Mouse (Mus musculus) CH12.LX (cell line): ENCODE results near the gene Fbxl17. TPM values are rescaled to one million over a fixed set of nuclear protein-coding genes. Genes with fewer than 3 reads are reported as not detected.

Experiments used
- DNase-seq: peaks from one replicate; pipeline ENCODE4 v3.0.0-alpha.2; 2013; ENCODE audit errors: extremely low read depth
- H3K27ac ChIP-seq: 2 replicates; pipeline ENCODE4 v1.5.1; 2012; ENCODE audit warnings: low read depth, mild to moderate bottlenecking, control low read depth, moderate library complexity; ENCODE audit not compliant: insufficient read depth
- H3K27me3 ChIP-seq: replicated peaks from 2 replicates; pipeline ENCODE3; 2012; ENCODE audit warnings: inconsistent platforms
- H3K36me3 ChIP-seq, 2 experiments: replicated peaks in 1 of 2; 2 replicates each; pipeline versions ENCODE3 to v1.6.1; 2012; ENCODE audit warnings: inconsistent platforms in 1 of 2, low read length in 1 of 2, mild to moderate bottlenecking in 1 of 2, mixed read lengths in 1 of 2, moderate library complexity in 1 of 2; ENCODE audit not compliant: control insufficient read depth in 1 of 2, insufficient read depth in 1 of 2
- H3K4me1 ChIP-seq, 2 experiments: 2 replicates each; pipeline ENCODE4 v1.6.1; 2012; ENCODE audit warnings: inconsistent platforms in 1 of 2, moderate library complexity in 1 of 2; ENCODE audit not compliant: insufficient read depth in 2 of 2, control insufficient read depth in 1 of 2
- H3K4me2 ChIP-seq: 2 replicates; pipeline ENCODE4 v1.6.1; 2012; ENCODE audit warnings: low read depth, mild to moderate bottlenecking, control low read depth; ENCODE audit not compliant: poor library complexity, insufficient read depth, severe bottlenecking
- H3K4me3 ChIP-seq, 3 experiments: fragments of 150-350 bp in 1 of 3; sonication (generic) in 1 of 3; replicated peaks in 1 of 3; 2 replicates each; pipeline versions ENCODE3 to v1.5.1; 2011 to 2012; ENCODE audit warnings: low read depth in 2 of 3, low read length in 2 of 3, mild to moderate bottlenecking in 2 of 3, moderate library complexity in 2 of 3, control low read depth in 1 of 3, improper control_type of control experiment in 1 of 3, inconsistent platforms in 1 of 3, mixed read lengths in 1 of 3; ENCODE audit not compliant: poor library complexity in 1 of 3
- H3K79me2 ChIP-seq: replicated peaks from 2 replicates; pipeline ENCODE4 v1.6.1; 2012; ENCODE audit warnings: mild to moderate bottlenecking, moderate library complexity; ENCODE audit not compliant: control insufficient read depth, poor library complexity, insufficient read depth, severe bottlenecking; ENCODE audit errors: extremely low read depth
- H3K9ac ChIP-seq: 2 replicates; pipeline ENCODE4 v1.6.1; 2012; ENCODE audit warnings: low read depth, mild to moderate bottlenecking, control low read depth, moderate library complexity; ENCODE audit not compliant: insufficient read depth
- H3K9me3 ChIP-seq: replicated peaks from 2 replicates; pipeline ENCODE3; 2012; ENCODE audit warnings: low read length, inconsistent platforms, mixed read lengths
- CHD1 ChIP-seq: IDR thresholded peaks from 2 replicates; pipeline ENCODE4 v1.6.1; 2012; ENCODE audit warnings: low read depth, low read length, improper control_type of control experiment, inconsistent platforms
- GABPA ChIP-seq: IDR thresholded peaks from 2 replicates; pipeline ENCODE4 v1.6.1; 2012; ENCODE audit warnings: low read depth, low read length, improper control_type of control experiment, inconsistent platforms; ENCODE audit not compliant: insufficient replicate concordance
- HCFC1 ChIP-seq: IDR thresholded peaks from 2 replicates; pipeline ENCODE4 v1.6.1; 2012; ENCODE audit warnings: low read depth, mild to moderate bottlenecking, inconsistent platforms, low read length, improper control_type of control experiment
- IRF4 ChIP-seq: IDR thresholded peaks from 2 replicates; pipeline ENCODE4 v1.6.1; 2014; ENCODE audit warnings: low read depth, mild to moderate bottlenecking, inconsistent platforms, low read length, improper control_type of control experiment
- KAT2A ChIP-seq: IDR thresholded peaks from 2 replicates; pipeline ENCODE4 v1.6.1; 2012; ENCODE audit warnings: low read length, improper control_type of control experiment, inconsistent platforms; ENCODE audit not compliant: insufficient replicate concordance
- MAX ChIP-seq: IDR thresholded peaks from 2 replicates; pipeline ENCODE4 v1.6.1; 2011; ENCODE audit warnings: low read length, improper control_type of control experiment
- MXI1 ChIP-seq: IDR thresholded peaks from 2 replicates; pipeline ENCODE4 v1.6.1; 2011; ENCODE audit warnings: mild to moderate bottlenecking, low read depth, low read length, improper control_type of control experiment
- MYC ChIP-seq: IDR thresholded peaks from 2 replicates; pipeline ENCODE4 v1.6.1; 2011; ENCODE audit warnings: low read depth, mild to moderate bottlenecking, improper control_type of control experiment, low read length
- NRF1 ChIP-seq: IDR thresholded peaks from 2 replicates; pipeline ENCODE4 v1.6.1; 2014; ENCODE audit warnings: low read depth, mild to moderate bottlenecking, inconsistent platforms, low read length, improper control_type of control experiment, moderate library complexity
- PAX5 ChIP-seq: IDR thresholded peaks from 2 replicates; pipeline ENCODE4 v1.6.1; 2012; ENCODE audit warnings: low read length, inconsistent platforms, mixed read lengths
- POLR2A ChIP-seq: IDR thresholded peaks from 2 replicates; pipeline ENCODE4 v1.6.1; 2011; ENCODE audit warnings: low read depth, mild to moderate bottlenecking, improper control_type of control experiment, low read length
- RCOR1 ChIP-seq: conservative IDR thresholded peaks from 2 replicates; pipeline ENCODE4 v1.6.1; 2012; ENCODE audit warnings: low read depth, mild to moderate bottlenecking, inconsistent platforms, low read length, improper control_type of control experiment
- SIN3A ChIP-seq: IDR thresholded peaks from 2 replicates; pipeline ENCODE4 v1.6.1; 2012; ENCODE audit warnings: low read length, improper control_type of control experiment, inconsistent platforms
- TBP ChIP-seq: conservative IDR thresholded peaks from 2 replicates; pipeline ENCODE4 v1.6.1; 2011; ENCODE audit warnings: low read depth, low read length, improper control_type of control experiment
- ZNF384 ChIP-seq: IDR thresholded peaks from 2 replicates; pipeline ENCODE4 v1.6.1; 2012; ENCODE audit warnings: low read depth, low read length, improper control_type of control experiment, inconsistent platforms
- dilution Hi-C: fragments of 300-500 bp; cut with MboI; formaldehyde crosslinking; loops from 2 replicates; pipeline ENCODE4 v1.14.3; 2020; ENCODE audit warnings: low sequenced_read_pairs; ENCODE audit not compliant: extremely low pct_unique_long_range_greater_than_20kb, extremely low pct_ligation_motif_present
- in situ Hi-C: fragments of 300-500 bp; cut with MboI; formaldehyde crosslinking; loops from 3 replicates; pipeline ENCODE4 v1.14.3; 2019; ENCODE audit warnings: low sequenced_read_pairs, low pct_ligation_motif_present, low pct_unique_long_range_greater_than_20kb, mixed read lengths
- polyA plus RNA-seq: library from polyadenylated mRNA; unstranded; fragments of >175 nt; gene quantifications from 2 replicates; pipeline ENCODE4 v1.2.1, GENCODE M21; 2012; ENCODE audit warnings: low read depth; ENCODE audit not compliant: insufficient read length
- total RNA-seq, 2 experiments: library from RNA; depleted of rRNA; stranded (reverse); fragments of 300-350 nt in 1 of 2; fragments of >200 nt in 1 of 2; gene quantifications; 2 replicates each; pipeline ENCODE4 v1.2.3; 2012 to 2014

The Fbxl17 gene
- total and polyA plus RNA-seq, 3 experiments = 4.0 to 6.9 (median 4.3) TPM

DNA sequence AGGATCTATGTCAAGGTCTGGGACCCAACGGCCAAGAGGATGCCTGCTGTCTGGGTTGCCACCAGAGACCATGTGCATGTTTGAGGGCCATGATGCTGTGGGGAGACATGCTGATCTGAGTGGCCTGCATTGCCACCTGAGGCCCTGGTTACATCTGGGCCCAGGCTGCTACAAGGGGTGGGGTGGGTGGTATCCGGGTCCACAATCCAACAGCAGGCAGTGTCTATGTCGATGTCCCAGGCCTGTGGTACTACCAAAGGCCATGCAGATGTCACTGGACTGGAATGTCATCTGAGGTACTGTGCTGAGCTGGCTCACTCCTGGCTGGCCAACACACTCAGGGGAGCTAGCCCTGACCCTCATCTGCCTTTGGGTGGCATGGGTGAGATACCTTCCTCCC is 257.1 kb downstream of the Fbxl17 start:
- Histone ChIP-seq H3K4me3 (no peak overlapping the region), H3K79me2 (no peaks in the 10 kb centered on the region), H3K4me1 (no peaks in the 10 kb centered on the region), H3K9ac (no peak overlapping the region)
- dilution Hi-C loops = no loop called here
- DNase-seq = no peak
- TF ChIP-seq NRF1 = no peak
- TF ChIP-seq MXI1 = no peak
- no peak for TF ChIP-seq ZNF384
- no peak for TF ChIP-seq TBP
- TF ChIP-seq GABPA = no peak
- no peak for TF ChIP-seq KAT2A
- TF ChIP-seq, all 38 proteins: peak for 0
- H3K36me3 ChIP-seq = peaks cover 0 to 15% of the 10 kb centered on the region in 2 experiments
- H3K9me3 ChIP-seq = no peaks in the 10 kb centered on the region
- no peak overlapping the region for H3K27ac ChIP-seq
- H3K4me2 ChIP-seq = no peak overlapping the region
- no peaks in the 10 kb centered on the region for H3K27me3 ChIP-seq
- in situ Hi-C loops = no loop called here

DNA sequence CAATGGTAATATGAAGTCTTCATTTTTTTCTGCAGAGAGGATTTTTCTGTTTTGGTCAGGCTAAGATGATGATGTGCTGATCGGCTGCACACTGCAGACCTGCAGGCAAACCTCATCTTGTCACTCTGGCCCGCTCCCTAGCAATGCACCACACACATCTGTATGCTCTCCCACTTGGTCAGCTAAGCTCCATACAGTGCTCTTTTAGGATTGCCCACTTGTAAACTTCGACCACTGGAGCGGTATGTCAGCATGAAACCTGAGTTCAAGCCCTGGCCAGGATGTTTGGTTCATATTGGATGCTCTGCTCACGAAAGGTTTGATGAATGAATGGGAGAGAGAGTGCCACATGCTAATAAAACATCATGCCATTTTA is 259.1 kb downstream of the Fbxl17 start:
- no peak overlapping the region for H3K4me2 ChIP-seq
- dilution Hi-C loops (no loop called here), in situ Hi-C loops (no loop called here)

GRCm38 (mm10) chr17:63240021-63240730 is 259.6 kb downstream of the Fbxl17 start:
- no peaks in the 10 kb centered on the region for H3K79me2 ChIP-seq
- no peak for DNase-seq
- no peak overlapping the region for H3K4me3 ChIP-seq
- dilution Hi-C loops = no loop called here
- in situ Hi-C loops = no loop called here
- no peaks in the 10 kb centered on the region for H3K27me3 ChIP-seq
- no peak overlapping the region for H3K4me2 ChIP-seq
- peaks cover 0 to 10% of the 10 kb centered on the region in 2 experiments for H3K36me3 ChIP-seq
- no peaks in the 10 kb centered on the region for H3K9me3 ChIP-seq
- peaks cover 0 to 11% of the 10 kb centered on the region in 2 experiments; a peak in 1 of 4 replicates for H3K4me1 ChIP-seq
- no peak overlapping the region for H3K9ac ChIP-seq
- TF ChIP-seq GABPA (no peak), HCFC1 (no peak), MAX (no peak), CHD1 (no peak), PAX5 (no peak)
- H3K27ac ChIP-seq = no peak overlapping the region

More for the DNA sequence above, 259.1 kb downstream of the Fbxl17 start:
- H3K9ac ChIP-seq = no peak overlapping the region
- no peak overlapping the region for H3K27ac ChIP-seq
- TF ChIP-seq SIN3A (no peak), PAX5 (no peak), IRF4 (no peak), MYC (no peak), POLR2A (no peak), RCOR1 (no peak)
- H3K4me1 ChIP-seq = peaks cover 0 to 11% of the 10 kb centered on the region in 2 experiments; a peak in 1 of 4 replicates
- no peaks in the 10 kb centered on the region for H3K79me2 ChIP-seq
- no peaks in the 10 kb centered on the region for H3K27me3 ChIP-seq
- no peak overlapping the region for H3K4me3 ChIP-seq
- H3K9me3 ChIP-seq = no peaks in the 10 kb centered on the region
- peaks cover 0 to 12% of the 10 kb centered on the region in 2 experiments for H3K36me3 ChIP-seq
- DNase-seq = no peak
